Mouse (Mus musculus): ENCODE measurements around the gene Fgf12.

- no peak for TF ChIP-seq CTCF (IDR thresholded peaks at IDR 0.05; ENCODE audit: low read depth)
- TF ChIP-seq EP300 (IDR thresholded peaks at IDR 0.05; ENCODE audit: low read depth), result no peak
Measured at GRCm38 (mm10) chr16:28645030-28645429, 107.8 kb downstream of the Fgf12 start.

Data from liver, embryonic 14.5 days (tissue).